Mouse (Mus musculus) stomach, embryonic 14.5 days (tissue): ENCODE measurements at regions not wholly inside any gene's neighbourhood (a gene's known extent, or its start where the extent isn't known, plus 50 kb on each side); places are given as distances from the start of the nearest gene placed in this dataset.

ENCODE experiments used
- ATAC-seq: fragments of 200-750 bp; cut with Nextera tagmentation; 2 replicates; pipeline ENCODE4 v1.8.0; 2017; ENCODE audit warnings: low read depth, moderate TSS enrichment; ENCODE audit not compliant: insufficient number of reproducible peaks, insufficient read depth, low FRiP score
- H3K27ac ChIP-seq: fragments of 300-500 bp; sonication (generic); 2 replicates; pipeline ENCODE4 v1.5.1; 2014; ENCODE audit warnings: mild to moderate bottlenecking, low read length, moderate library complexity, mixed read lengths
- H3K27me3 ChIP-seq: fragments of 300-500 bp; sonication (generic); 2 replicates; pipeline ENCODE4 v1.6.1; 2014; ENCODE audit warnings: low read length, control low read depth, mixed read lengths; ENCODE audit not compliant: control insufficient read depth, insufficient read depth
- H3K36me3 ChIP-seq: fragments of 300-500 bp; sonication (generic); 2 replicates; pipeline ENCODE4 v1.6.1; 2014; ENCODE audit warnings: mild to moderate bottlenecking, control low read depth, low read length, moderate library complexity, mixed read lengths; ENCODE audit not compliant: control insufficient read depth, insufficient read depth
- H3K4me1 ChIP-seq: fragments of 300-500 bp; sonication (generic); 2 replicates; pipeline ENCODE4 v1.6.1; 2014; ENCODE audit warnings: low read length, control low read depth, mixed read lengths; ENCODE audit not compliant: control insufficient read depth, insufficient read depth
- H3K4me2 ChIP-seq: fragments of 300-500 bp; sonication (generic); replicated peaks from 2 replicates; pipeline ENCODE4 v1.6.1; 2014; ENCODE audit warnings: low read depth, low read length, control low read depth
- H3K4me3 ChIP-seq: fragments of 300-500 bp; sonication (generic); 2 replicates; pipeline ENCODE4 v1.5.1; 2014; ENCODE audit warnings: low read depth, low read length, control low read depth
- H3K9ac ChIP-seq: fragments of 300-500 bp; sonication (generic); replicated peaks from 2 replicates; pipeline ENCODE4 v1.6.1; 2014; ENCODE audit warnings: low read depth, mild to moderate bottlenecking, control low read depth, low read length, moderate library complexity, mixed read lengths
- H3K9me3 ChIP-seq: fragments of 300-500 bp; sonication (generic); 2 replicates; pipeline ENCODE4 v1.6.1; 2016; ENCODE audit warnings: low read depth, low read length, control low read depth; ENCODE audit not compliant: control insufficient read depth
- WGBS: fragments of 180-500 bp; shearing (Covaris S2); extraction: QIAGEN DNeasy Blood & Tissue Kit; methylation state at CpG from one replicate; pipeline ENCODE4 v1.1.7; 2014; 5-methylcytosine and 5-hydroxymethylcytosine counted together

DNA sequence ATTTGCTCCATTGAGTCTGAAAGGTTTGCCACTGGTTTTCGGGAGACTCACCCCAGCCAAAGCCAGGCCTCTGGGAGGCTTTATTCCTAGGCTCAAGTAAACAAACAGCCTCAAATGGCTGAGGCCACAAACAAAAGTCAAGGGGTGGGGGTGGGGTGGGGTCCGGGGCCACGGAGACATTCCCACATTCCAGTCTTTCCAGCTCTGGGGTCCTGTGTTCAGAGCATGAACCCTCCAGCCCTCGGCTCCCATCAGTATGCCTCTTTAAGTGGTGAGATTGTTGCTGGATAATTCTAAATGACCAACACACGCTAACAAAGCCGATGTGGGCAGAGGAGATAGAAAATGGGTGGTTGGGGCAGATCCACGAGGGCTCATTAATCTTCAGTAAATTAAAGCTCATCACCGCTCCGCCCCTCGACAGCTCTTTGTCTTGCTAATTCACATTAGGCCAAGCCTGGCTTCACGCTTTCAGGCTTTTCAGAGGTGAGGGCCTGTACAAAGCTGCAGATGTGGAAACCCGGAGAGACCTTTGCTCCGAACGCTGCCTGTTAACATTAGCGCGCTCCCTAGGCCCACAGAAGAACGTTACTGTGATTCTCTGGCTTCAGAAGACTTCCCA lies 326.2 kb downstream of the Pmp22 start:
- ATAC-seq = no peak
- Histone ChIP-seq H3K4me3 (no peak overlapping the region), H3K36me3 (no peaks in the 10 kb centered on the region), H3K27ac (no peak overlapping the region), H3K4me2 (no peak overlapping the region), H3K9ac (no peak overlapping the region), H3K9me3 (peaks cover 6% of the 10 kb centered on the region; the same call in 1 of the 2 replicates), H3K4me1 (peaks cover 7% of the 10 kb centered on the region; the same call in 1 of the 2 replicates), H3K27me3 (no peaks in the 10 kb centered on the region)
- 28% methylated on average over 17 of the region's 17 CpGs for WGBS

DNA sequence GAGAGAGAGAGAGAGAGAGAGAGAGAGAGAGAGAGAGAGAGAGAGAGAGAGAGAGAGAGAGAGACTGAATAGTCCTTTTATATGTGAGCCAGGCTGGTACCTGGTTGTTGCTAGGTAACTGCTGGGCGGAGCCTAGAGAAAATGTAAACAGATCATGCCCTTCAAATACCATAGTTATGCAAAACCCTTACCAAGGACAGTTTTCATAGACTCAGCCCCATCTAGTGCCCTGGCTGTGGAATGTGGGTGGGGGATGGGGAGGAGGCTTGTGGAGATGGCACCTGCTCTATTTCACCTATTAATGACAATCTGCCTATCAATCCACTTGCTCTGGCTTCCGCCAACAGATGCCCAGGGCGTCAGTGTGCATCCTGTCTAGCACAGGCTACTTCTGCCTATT lies 327.6 kb downstream of the Pmp22 start:
- Histone ChIP-seq H3K36me3 (no peaks in the 10 kb centered on the region), H3K9ac (no peak overlapping the region), H3K4me3 (no peak overlapping the region), H3K27me3 (no peaks in the 10 kb centered on the region), H3K27ac (no peak overlapping the region), H3K4me2 (no peak overlapping the region), H3K4me1 (peaks cover 7% of the 10 kb centered on the region; the same call in 1 of the 2 replicates), H3K9me3 (peaks cover 6% of the 10 kb centered on the region; the same call in 1 of the 2 replicates)
- WGBS = 58% methylated on average over 3 of the region's 3 CpGs
- peak; percentile 33; the same call in 1 of the 2 replicates for ATAC-seq

DNA sequence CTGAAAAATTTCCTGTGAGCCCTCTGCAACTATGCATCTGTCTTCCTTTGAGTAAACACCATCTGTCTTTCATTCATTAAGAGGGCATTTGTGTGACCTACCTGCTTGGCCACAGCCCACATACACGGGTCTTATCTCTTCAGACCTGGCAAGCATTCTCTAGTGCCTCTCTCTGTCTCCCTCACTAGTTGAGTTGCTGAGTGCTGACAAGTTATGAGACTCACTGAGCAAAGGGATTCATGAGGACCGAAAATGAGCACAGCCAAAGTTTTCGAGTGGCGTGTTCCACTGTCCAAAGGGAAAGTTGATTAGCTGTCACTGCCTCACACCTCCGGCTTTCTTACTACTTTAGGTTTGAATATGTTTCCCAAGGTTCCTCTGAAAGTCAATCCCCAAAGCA lies 328.5 kb downstream of the Pmp22 start:
- 39% methylated on average over 5 of the region's 5 CpGs for WGBS
- Histone ChIP-seq H3K9ac (no peak overlapping the region), H3K27me3 (no peaks in the 10 kb centered on the region), H3K9me3 (peaks cover under 1% of the 10 kb centered on the region; the same call in 1 of the 2 replicates), H3K4me1 (peaks cover 7% of the 10 kb centered on the region; the same call in 1 of the 2 replicates), H3K4me2 (no peak overlapping the region), H3K36me3 (no peaks in the 10 kb centered on the region), H3K4me3 (no peak overlapping the region), H3K27ac (no peak overlapping the region)
- ATAC-seq = no peak

GRCm38 (mm10) chr11:63460146-63460545 lies 331.4 kb downstream of the Pmp22 start:
- Histone ChIP-seq H3K27ac (no peak overlapping the region), H3K4me3 (no peak overlapping the region), H3K36me3 (no peaks in the 10 kb centered on the region), H3K4me1 (peaks cover 3% of the 10 kb centered on the region; the same call in 1 of the 2 replicates), H3K9ac (no peak overlapping the region), H3K27me3 (no peaks in the 10 kb centered on the region), H3K9me3 (no peaks in the 10 kb centered on the region), H3K4me2 (no peak overlapping the region)
- 77% methylated on average over 7 of the region's 7 CpGs for WGBS
- no peak for ATAC-seq

- H3K4me2 ChIP-seq = 0 out of 2 replicates have a peak overlapping the region, but pooled peaks have one; percentile 7
Observed at GRCm38 (mm10) chr11:63463797-63464331, 335.1 kb downstream of the Pmp22 start.

GRCm38 (mm10) chr11:63465941-63466340 lies 337.2 kb downstream of the Pmp22 start:
- Histone ChIP-seq H3K9ac (no peak overlapping the region), H3K27ac (no peak overlapping the region), H3K27me3 (no peaks in the 10 kb centered on the region), H3K4me1 (no peaks in the 10 kb centered on the region), H3K9me3 (no peaks in the 10 kb centered on the region), H3K4me3 (no peak overlapping the region), H3K36me3 (no peaks in the 10 kb centered on the region), H3K4me2 (no peak overlapping the region)
- ATAC-seq = no peak
- 76% methylated on average over 6 of the region's 6 CpGs for WGBS

More at GRCm38 (mm10) chr11:63463797-63464331, 335.1 kb downstream of the Pmp22 start:
- Histone ChIP-seq H3K27ac (no peak overlapping the region), H3K9ac (no peak overlapping the region), H3K4me1 (no peaks in the 10 kb centered on the region), H3K27me3 (no peaks in the 10 kb centered on the region), H3K36me3 (no peaks in the 10 kb centered on the region), H3K4me3 (no peak overlapping the region), H3K9me3 (no peaks in the 10 kb centered on the region)
- ATAC-seq = no peak
- WGBS = 57% methylated on average over 18 of the region's 18 CpGs

GRCm38 (mm10) chr11:63466541-63466940 lies 337.8 kb downstream of the Pmp22 start:
- Histone ChIP-seq H3K9ac (no peak overlapping the region), H3K9me3 (no peaks in the 10 kb centered on the region), H3K4me3 (no peak overlapping the region), H3K27ac (no peak overlapping the region), H3K27me3 (no peaks in the 10 kb centered on the region), H3K4me2 (no peak overlapping the region), H3K36me3 (no peaks in the 10 kb centered on the region), H3K4me1 (no peaks in the 10 kb centered on the region)
- ATAC-seq = no peak
- 85% methylated on average over 2 of the region's 2 CpGs for WGBS

DNA sequence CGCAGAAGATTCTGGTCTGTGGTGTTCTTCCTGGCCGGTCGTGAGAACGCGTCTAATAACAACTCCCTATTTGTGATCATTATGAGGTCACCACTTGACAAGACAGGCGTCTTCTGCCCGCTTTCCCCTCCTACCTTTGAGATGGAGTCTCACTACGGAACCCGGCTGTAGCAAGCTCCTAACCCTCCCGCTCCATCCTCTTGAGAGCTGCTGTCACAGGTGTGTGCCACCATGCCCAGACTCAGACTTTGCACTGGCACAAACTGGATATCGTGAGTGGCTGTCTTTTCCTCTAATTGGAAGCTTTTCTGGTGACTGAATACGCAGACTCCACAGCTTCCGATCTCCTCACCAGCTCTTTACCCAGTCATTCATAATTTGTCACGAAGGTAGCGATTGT lies 346.0 kb downstream of the Pmp22 start:
- no peak for ATAC-seq
- 96% methylated on average over 15 of the region's 15 CpGs for WGBS

More for the DNA sequence above, 346.0 kb downstream of the Pmp22 start:
- Histone ChIP-seq H3K36me3 (no peaks in the 10 kb centered on the region), H3K4me1 (no peaks in the 10 kb centered on the region), H3K9me3 (no peaks in the 10 kb centered on the region), H3K27ac (no peak overlapping the region), H3K27me3 (no peaks in the 10 kb centered on the region), H3K4me2 (no peak overlapping the region), H3K4me3 (no peak overlapping the region), H3K9ac (no peak overlapping the region)
